Comparison of ENCODE assay signal across 17 mouse cellular contexts in the genomic region with DNA sequence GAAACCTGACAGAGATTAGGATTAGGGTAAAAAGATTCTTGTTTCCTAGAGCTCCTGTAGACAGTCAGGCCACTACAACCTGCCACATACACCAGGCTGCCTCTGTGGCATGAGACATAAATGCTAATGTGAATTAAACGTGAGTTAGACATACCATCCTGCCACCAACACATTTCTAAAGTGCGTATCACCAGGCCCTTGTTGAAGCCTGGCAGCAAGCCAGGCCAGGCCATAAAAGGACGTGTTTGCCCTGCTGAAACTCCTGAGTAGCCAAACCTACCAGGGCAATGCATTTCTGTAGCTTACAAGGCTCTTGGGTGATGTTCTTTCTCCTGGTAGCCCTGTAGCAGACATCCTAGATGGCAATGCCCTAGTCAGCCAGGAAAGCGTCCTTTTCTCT.
A peak's percentile ranks its signal among the peaks of the same experiment; 100 is the strongest.
DNase-seq lines count a peak whose midpoint lies in the region; ATAC-seq lines count a peak whose summit lies in the region.
"Had no signal": no experiment of that assay in that cellular context is flagged by ENCODE, and none has a peak within 500 bp of the region (broad histone marks: within the 10 kb centered on the region; RNA-seq: fewer than 3 reads in every experiment).

No protein-coding gene starts in this region.

- ATAC-seq in kidney, embryonic 14.5 days (ENCODE audit: low FRiP score, low TSS enrichment): no peak
- no peak for ATAC-seq in erythroid progenitor cell, adult 5-6 weeks (replicated peaks; ENCODE audit: low FRiP score, poor library complexity, severe bottlenecking)
- ATAC-seq: forebrain, embryonic 15.5 days; Patski had no signal

- H3K4me1 ChIP-seq in heart, embryonic 10.5 days: 0 out of 2 replicates have a peak, but pooled peaks cover 6% of the 10 kb centered on the region
- H3K4me1 ChIP-seq in kidney, embryonic 14.5 days (ENCODE audit: control insufficient read depth, insufficient read depth, low read length): no peaks in the 10 kb centered on the region
- H3K4me1 ChIP-seq: embryonic facial prominence, embryonic 15.5 days; forebrain, embryonic 15.5 days; midbrain, embryonic 12.5 days had no signal

- H3K27me3 ChIP-seq in heart, embryonic 10.5 days (ENCODE audit: insufficient read depth, poor library complexity, severe bottlenecking): no peaks in the 10 kb centered on the region
- no peaks in the 10 kb centered on the region for H3K27me3 ChIP-seq in kidney, embryonic 14.5 days (ENCODE audit: control insufficient read depth, insufficient read depth, low read length)
- H3K27me3 ChIP-seq: embryonic facial prominence, embryonic 15.5 days; forebrain, embryonic 15.5 days; heart, embryonic 15.5 days; limb, embryonic 13.5 days; midbrain, embryonic 12.5 days had no signal

- H3K9me3 ChIP-seq in heart, embryonic 10.5 days: no peaks in the 10 kb centered on the region
- no peaks in the 10 kb centered on the region for H3K9me3 ChIP-seq in kidney, embryonic 14.5 days (ENCODE audit: control insufficient read depth, low read length)
- H3K9me3 ChIP-seq: embryonic facial prominence, embryonic 15.5 days; forebrain, embryonic 15.5 days; heart, embryonic 15.5 days; limb, embryonic 13.5 days; midbrain, embryonic 12.5 days had no signal

- no peaks in the 10 kb centered on the region for H3K36me3 ChIP-seq in heart, embryonic 10.5 days
- no peaks in the 10 kb centered on the region for H3K36me3 ChIP-seq in kidney, embryonic 14.5 days (ENCODE audit: control insufficient read depth, insufficient read depth, low read length)
- H3K36me3 ChIP-seq: embryonic facial prominence, embryonic 15.5 days; forebrain, embryonic 15.5 days; heart, embryonic 15.5 days; limb, embryonic 13.5 days; midbrain, embryonic 12.5 days had no signal

- H3K9ac ChIP-seq in kidney, embryonic 14.5 days (ENCODE audit: low read depth, low read length): no peak overlapping the region
- H3K9ac ChIP-seq: embryonic facial prominence, embryonic 15.5 days; forebrain, embryonic 15.5 days; heart, embryonic 15.5 days; limb, embryonic 13.5 days; midbrain, embryonic 12.5 days had no signal

- intact Hi-C loops in heart, postnatal 14 days (cut with DNase I): no loop called here

- DNase-seq in heart, embryonic 10.5 days (ENCODE audit: low spot score): no peak
- no peak for DNase-seq in heart, postnatal 14 days
- DNase-seq in kidney, postnatal 4 days: peak; percentile 7 to 10
- peak; percentile 21 for DNase-seq in 3T3-L1 (ENCODE audit: low read depth, low spot score)
- DNase-seq in Muller cell, postnatal 12 days (ENCODE audit: inconsistent ontology term): peak; percentile 20
- DNase-seq: cerebellum, postnatal 36 days; gastrocnemius, adult 2 months; lung, adult 2 months; right cerebral cortex, postnatal 4 days had no signal

- H3K27ac ChIP-seq in heart, embryonic 10.5 days: 0 out of 2 replicates have a peak overlapping the region, but pooled peaks have one; percentile 22
- no peak overlapping the region for H3K27ac ChIP-seq in kidney, embryonic 14.5 days (ENCODE audit: low read depth, low read length)
- H3K27ac ChIP-seq: embryonic facial prominence, embryonic 15.5 days; forebrain, embryonic 15.5 days; gastrocnemius, adult 2 months; heart, embryonic 15.5 days; limb, embryonic 13.5 days; midbrain, embryonic 12.5 days had no signal

- H3K4me2 ChIP-seq in kidney, embryonic 14.5 days (replicated peaks; ENCODE audit: low read depth, low read length): no peak overlapping the region
- H3K4me2 ChIP-seq: embryonic facial prominence, embryonic 15.5 days; forebrain, embryonic 15.5 days; heart, embryonic 15.5 days; limb, embryonic 13.5 days; midbrain, embryonic 12.5 days had no signal

- 38% methylated on average over 4 of the region's 4 CpGs for WGBS in heart, embryonic 10.5 days
- WGBS in kidney, embryonic 14.5 days: 64% methylated on average over 4 of the region's 4 CpGs

- H3K4me3 ChIP-seq in heart, embryonic 10.5 days: no peak overlapping the region
- H3K4me3 ChIP-seq in kidney, embryonic 14.5 days (ENCODE audit: low read length): no peak overlapping the region
- H3K4me3 ChIP-seq: embryonic facial prominence, embryonic 15.5 days; forebrain, embryonic 15.5 days; gastrocnemius, adult 2 months; heart, embryonic 15.5 days; limb, embryonic 13.5 days; midbrain, embryonic 12.5 days had no signal

Comparison
In these comparisons a context has a peak if more than half of its experiments do, and no peak if none do; other contexts are left out.
1. DNase-seq: peak in kidney, postnatal 4 days (2 of 2), 3T3-L1 (single experiment) and Muller cell, postnatal 12 days (single experiment); none in heart, embryonic 10.5 days (single experiment) and heart, postnatal 14 days (0 of 2).